Mouse (Mus musculus): ENCODE measurements at regions not wholly inside any gene's neighbourhood (a gene's known extent, or its start where the extent isn't known, plus 50 kb on each side); places are given as distances from the start of the nearest gene placed in this dataset.
"Not testable (repeated sequence)": the region's sequence is repeated elsewhere in the genome, so short reads cannot be mapped to it uniquely, and the experiment has no call there.

DNA sequence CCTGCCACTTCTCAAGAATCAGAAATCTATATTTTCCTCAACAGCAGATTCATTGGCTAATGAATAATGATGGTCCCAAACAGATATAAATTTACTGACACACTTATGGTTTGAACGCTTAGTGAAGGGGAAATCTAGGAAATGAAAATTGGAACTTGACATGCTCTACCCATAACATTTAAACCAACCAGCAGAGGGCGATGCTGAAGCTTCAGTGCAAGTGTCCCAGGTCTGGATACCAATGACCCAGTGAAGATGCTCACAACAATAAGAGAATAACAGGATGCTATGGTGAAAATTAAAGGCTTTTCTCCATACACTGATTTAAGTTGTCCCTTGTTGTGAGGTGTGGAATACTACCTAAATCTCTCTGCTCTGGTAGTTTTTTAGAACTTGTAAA, 236.0 kb upstream of the Rorb start:
- ATAC-seq (ENCODE audit: insufficient number of reproducible peaks, low FRiP score, low TSS enrichment, low read depth) (no peak), DNase-seq (ENCODE audit: low spot score) (peak; percentile 23)
- H3K27me3 ChIP-seq (ENCODE audit: control insufficient read depth, insufficient read depth, low read length): no peaks in the 10 kb centered on the region
- no peaks in the 10 kb centered on the region for H3K9me3 ChIP-seq (ENCODE audit: control insufficient read depth, low read length)
- H3K4me3 ChIP-seq (ENCODE audit: low read depth, low read length): no peak overlapping the region
- no peak overlapping the region for H3K9ac ChIP-seq (ENCODE audit: low read length)
- 47% methylated on average over 2 of the region's 2 CpGs for WGBS
- H3K4me2 ChIP-seq (ENCODE audit: low read depth, severe bottlenecking): no peak overlapping the region
- no peaks in the 10 kb centered on the region for H3K4me1 ChIP-seq (ENCODE audit: control insufficient read depth, insufficient read depth, low read length)
- no peaks in the 10 kb centered on the region for H3K36me3 ChIP-seq (ENCODE audit: control insufficient read depth, insufficient read depth, low read length)
- H3K27ac ChIP-seq (replicated peaks; ENCODE audit: low read depth, low read length): no peak overlapping the region

DNA sequence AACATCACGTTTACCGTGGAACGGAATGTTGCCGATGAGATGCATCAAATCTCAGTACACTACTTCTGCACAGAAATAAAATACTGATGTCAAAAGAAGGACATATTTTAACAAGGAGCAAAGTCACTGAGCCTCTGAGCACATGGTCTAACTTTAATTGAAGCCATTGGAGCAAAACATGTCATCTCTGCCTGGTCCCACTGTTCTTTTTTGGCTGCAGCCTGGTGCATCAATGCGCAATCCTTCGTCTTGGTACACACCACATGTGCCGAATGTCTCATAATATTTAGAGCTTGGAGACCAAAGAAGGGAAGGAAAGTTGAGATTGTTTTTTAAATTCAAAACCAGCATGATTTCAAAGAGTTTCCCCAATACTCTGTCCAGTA, 233.4 kb upstream of the Rorb start:
- Histone ChIP-seq H3K27ac (replicated peaks; ENCODE audit: low read depth, low read length) (no peak overlapping the region), H3K4me3 (ENCODE audit: low read depth, low read length) (no peak overlapping the region), H3K36me3 (ENCODE audit: control insufficient read depth, insufficient read depth, low read length) (no peaks in the 10 kb centered on the region), H3K9ac (ENCODE audit: low read length) (no peak overlapping the region), H3K27me3 (ENCODE audit: control insufficient read depth, insufficient read depth, low read length) (no peaks in the 10 kb centered on the region), H3K4me2 (ENCODE audit: low read depth, severe bottlenecking) (no peak overlapping the region), H3K9me3 (ENCODE audit: control insufficient read depth, low read length) (no peaks in the 10 kb centered on the region), H3K4me1 (ENCODE audit: control insufficient read depth, insufficient read depth, low read length) (no peaks in the 10 kb centered on the region)
- whole genome bisulfite sequencing: 91% methylated on average over 7 of the region's 7 CpGs
- no peak for ATAC-seq (ENCODE audit: insufficient number of reproducible peaks, low FRiP score, low TSS enrichment, low read depth)
- DNase-seq (ENCODE audit: low spot score): no peak

DNA sequence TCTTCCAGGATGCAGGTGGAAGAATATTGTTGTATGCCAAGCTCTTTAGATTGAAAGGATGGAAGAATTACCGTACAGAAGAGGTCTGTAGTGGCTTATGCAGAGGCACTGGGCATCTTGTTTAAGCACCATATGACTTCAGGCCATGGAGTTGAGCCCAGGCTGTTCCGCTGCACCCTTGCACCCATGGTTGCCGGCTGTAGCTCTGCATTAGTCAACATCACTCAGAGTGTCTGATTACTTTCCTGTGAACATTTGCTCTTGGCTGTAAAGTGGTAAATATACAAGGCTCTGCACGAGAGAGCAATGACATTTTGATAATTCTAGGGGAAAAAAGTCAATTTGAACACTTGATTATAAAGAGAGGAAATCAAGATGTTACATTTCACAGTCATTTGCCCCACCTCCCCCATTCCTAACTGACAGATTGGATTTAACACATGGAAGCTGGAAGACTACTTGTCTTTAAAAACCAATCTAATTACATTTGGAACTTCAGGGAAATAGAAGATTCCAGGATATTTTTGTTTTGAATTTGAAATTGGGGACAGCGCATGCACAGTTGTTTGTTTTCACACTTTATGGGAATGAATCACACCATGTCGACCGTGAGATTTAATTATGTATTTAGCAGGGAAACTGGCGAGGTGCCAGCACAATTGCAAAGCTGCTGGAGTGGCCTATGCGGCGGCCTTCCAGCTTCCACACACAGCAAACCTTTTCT, 232.9 kb upstream of the Rorb start:
- Histone ChIP-seq H3K4me2 (ENCODE audit: low read depth, severe bottlenecking) (no peak overlapping the region), H3K36me3 (ENCODE audit: control insufficient read depth, insufficient read depth, low read length) (no peaks in the 10 kb centered on the region), H3K9ac (ENCODE audit: low read length) (no peak overlapping the region), H3K27ac (replicated peaks; ENCODE audit: low read depth, low read length) (no peak overlapping the region), H3K9me3 (ENCODE audit: control insufficient read depth, low read length) (no peaks in the 10 kb centered on the region), H3K4me1 (ENCODE audit: control insufficient read depth, insufficient read depth, low read length) (no peaks in the 10 kb centered on the region), H3K4me3 (ENCODE audit: low read depth, low read length) (no peak overlapping the region), H3K27me3 (ENCODE audit: control insufficient read depth, insufficient read depth, low read length) (no peaks in the 10 kb centered on the region)
- 75% methylated on average over 10 of the region's 10 CpGs for WGBS
- ATAC-seq (ENCODE audit: insufficient number of reproducible peaks, low FRiP score, low TSS enrichment, low read depth) (no peak), DNase-seq (ENCODE audit: low spot score) (no peak)

DNA sequence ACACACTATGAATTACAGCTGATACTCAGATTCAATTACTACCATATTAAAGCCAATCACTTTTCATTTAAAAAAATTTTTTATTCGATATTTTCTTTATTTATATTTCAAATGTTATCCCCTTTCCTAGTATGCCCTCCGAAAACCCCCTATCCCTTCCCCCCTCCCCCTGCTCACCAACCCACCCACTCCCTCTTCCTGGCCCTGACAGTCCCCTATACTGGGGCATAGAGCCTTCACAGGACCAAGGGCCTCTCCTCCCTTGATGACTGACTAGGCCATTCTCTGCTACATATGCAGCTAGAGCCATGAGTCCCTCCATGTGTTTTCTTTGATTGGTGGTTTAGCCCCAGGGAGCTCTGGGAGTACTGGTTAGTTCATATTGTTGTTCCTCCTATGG, 196.1 kb upstream of the Rorb start:
- not testable (repeated sequence) for H3K4me2 ChIP-seq (ENCODE audit: low read depth, severe bottlenecking); H3K9ac ChIP-seq (ENCODE audit: low read length); DNase-seq (ENCODE audit: low spot score); H3K4me3 ChIP-seq (ENCODE audit: low read depth, low read length); H3K9me3 ChIP-seq (ENCODE audit: control insufficient read depth, low read length); H3K27me3 ChIP-seq (ENCODE audit: control insufficient read depth, insufficient read depth, low read length); H3K27ac ChIP-seq (replicated peaks; ENCODE audit: low read depth, low read length); H3K4me1 ChIP-seq (ENCODE audit: control insufficient read depth, insufficient read depth, low read length); ATAC-seq (ENCODE audit: insufficient number of reproducible peaks, low FRiP score, low TSS enrichment, low read depth); H3K36me3 ChIP-seq (ENCODE audit: control insufficient read depth, insufficient read depth, low read length)
- WGBS: 89% methylated on average over 2 of the region's 2 CpGs

DNA sequence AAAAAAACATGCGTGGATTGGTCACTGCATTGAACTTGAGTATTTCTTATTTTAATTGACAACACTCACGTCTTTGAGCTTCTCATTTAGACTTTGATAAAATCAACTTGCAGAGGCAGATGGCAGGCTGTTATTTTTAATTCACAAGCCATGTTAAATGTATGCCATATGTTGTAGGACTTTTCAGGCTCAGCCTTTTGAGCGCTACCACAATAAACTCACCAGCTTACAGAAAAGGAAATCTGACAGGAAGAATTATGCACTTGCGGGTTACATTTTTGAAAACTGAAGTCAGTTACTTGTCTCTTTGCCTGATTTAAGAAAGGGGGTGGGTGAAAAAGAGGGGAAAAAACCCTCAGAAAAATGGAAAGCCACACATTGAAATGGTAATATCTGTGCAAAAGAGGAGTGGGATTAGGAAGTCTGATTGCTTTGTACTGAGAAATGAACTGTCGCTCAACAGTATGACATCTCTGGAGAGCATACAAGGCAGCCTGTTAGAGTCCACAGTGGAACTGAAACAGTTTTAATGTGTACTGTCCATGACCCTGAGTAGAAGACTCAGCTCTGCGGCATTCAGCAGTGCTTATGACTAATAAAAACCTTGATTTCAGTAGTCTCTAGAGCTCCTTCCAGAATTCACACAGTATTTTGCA, 195.6 kb upstream of the Rorb start:
- H3K4me2 ChIP-seq (ENCODE audit: low read depth, severe bottlenecking): no peak overlapping the region
- no peaks in the 10 kb centered on the region for H3K4me1 ChIP-seq (ENCODE audit: control insufficient read depth, insufficient read depth, low read length)
- H3K9ac ChIP-seq (ENCODE audit: low read length): no peak overlapping the region
- no peak for DNase-seq (ENCODE audit: low spot score)
- no peak for ATAC-seq (ENCODE audit: insufficient number of reproducible peaks, low FRiP score, low TSS enrichment, low read depth)
- WGBS: 77% methylated on average over 6 of the region's 6 CpGs
- H3K9me3 ChIP-seq (ENCODE audit: control insufficient read depth, low read length): no peaks in the 10 kb centered on the region
- no peaks in the 10 kb centered on the region for H3K27me3 ChIP-seq (ENCODE audit: control insufficient read depth, insufficient read depth, low read length)
- H3K36me3 ChIP-seq (ENCODE audit: control insufficient read depth, insufficient read depth, low read length): no peaks in the 10 kb centered on the region
- no peak overlapping the region for H3K4me3 ChIP-seq (ENCODE audit: low read depth, low read length)
- no peak overlapping the region for H3K27ac ChIP-seq (replicated peaks; ENCODE audit: low read depth, low read length)

DNA sequence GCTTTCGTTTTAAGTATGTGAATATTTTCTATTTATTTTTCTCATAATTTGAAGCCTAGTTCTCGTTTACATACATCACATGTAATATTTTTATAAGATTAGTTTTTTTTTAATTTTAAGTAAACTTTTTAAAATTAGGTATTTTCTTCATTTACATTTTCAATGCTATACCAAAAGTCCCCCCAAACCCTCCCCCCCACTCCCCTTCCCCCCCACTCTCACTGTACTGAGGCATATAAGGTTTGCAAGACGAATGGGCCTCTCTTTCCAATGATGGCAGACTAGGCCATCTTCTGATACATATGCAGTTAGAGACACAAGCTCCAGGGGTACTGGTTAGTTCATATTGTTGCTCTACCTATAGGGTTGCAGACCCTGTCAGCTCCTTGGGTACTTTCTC, 174.9 kb upstream of the Rorb start:
- not testable (repeated sequence) for H3K9ac ChIP-seq (ENCODE audit: low read length); H3K9me3 ChIP-seq (ENCODE audit: control insufficient read depth, low read length); H3K4me1 ChIP-seq (ENCODE audit: control insufficient read depth, insufficient read depth, low read length); H3K27ac ChIP-seq (replicated peaks; ENCODE audit: low read depth, low read length); H3K27me3 ChIP-seq (ENCODE audit: control insufficient read depth, insufficient read depth, low read length); H3K36me3 ChIP-seq (ENCODE audit: control insufficient read depth, insufficient read depth, low read length); DNase-seq (ENCODE audit: low spot score); H3K4me2 ChIP-seq (ENCODE audit: low read depth, severe bottlenecking); H3K4me3 ChIP-seq (ENCODE audit: low read depth, low read length)
- peak; percentile 77; the same call in 1 of the 2 replicates for ATAC-seq (ENCODE audit: insufficient number of reproducible peaks, low FRiP score, low TSS enrichment, low read depth)
- WGBS: 87% methylated on average over 3 of the region's 3 CpGs

DNA sequence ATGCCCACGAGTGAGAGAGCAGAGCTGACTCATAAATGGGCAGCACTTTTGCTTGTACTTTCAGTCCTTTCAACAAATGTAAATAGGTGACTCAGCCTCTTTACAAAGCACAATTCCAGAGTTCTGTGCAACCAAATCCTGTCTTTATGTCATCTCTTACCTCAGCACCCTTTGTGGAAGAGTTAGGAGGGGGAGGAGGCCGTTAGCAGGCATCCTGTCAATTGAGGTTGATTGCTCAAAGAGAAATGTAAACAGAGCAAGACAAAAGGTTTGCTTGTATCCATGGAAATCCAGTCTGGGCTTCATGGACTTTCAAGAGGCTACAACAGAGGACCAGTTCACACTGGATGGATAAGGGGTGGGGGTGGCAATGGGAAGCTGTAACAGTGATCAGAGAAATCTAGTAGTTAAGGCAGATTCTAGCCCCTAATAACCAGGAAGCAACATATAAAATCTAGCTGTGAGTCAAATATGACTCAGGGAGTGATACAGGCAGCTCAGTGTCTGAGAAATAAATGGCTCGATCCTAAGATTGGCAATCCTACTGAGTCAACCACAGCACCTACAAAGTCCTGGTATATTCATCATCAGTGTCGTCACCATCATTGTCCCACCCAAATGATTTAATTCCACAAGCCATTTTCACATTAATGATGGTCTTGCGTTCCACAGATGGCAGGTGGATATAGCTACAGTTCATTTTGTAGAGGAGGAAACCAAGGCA, 136.0 kb upstream of the Rorb start:
- Histone ChIP-seq H3K9me3 (ENCODE audit: control insufficient read depth, low read length) (no peaks in the 10 kb centered on the region), H3K27ac (replicated peaks; ENCODE audit: low read depth, low read length) (no peak overlapping the region), H3K9ac (ENCODE audit: low read length) (no peak overlapping the region), H3K4me3 (ENCODE audit: low read depth, low read length) (no peak overlapping the region), H3K4me1 (ENCODE audit: control insufficient read depth, insufficient read depth, low read length) (no peaks in the 10 kb centered on the region), H3K27me3 (ENCODE audit: control insufficient read depth, insufficient read depth, low read length) (no peaks in the 10 kb centered on the region), H3K4me2 (ENCODE audit: low read depth, severe bottlenecking) (no peak overlapping the region), H3K36me3 (ENCODE audit: control insufficient read depth, insufficient read depth, low read length) (no peaks in the 10 kb centered on the region)
- DNase-seq (ENCODE audit: low spot score) (no peak), ATAC-seq (ENCODE audit: insufficient number of reproducible peaks, low FRiP score, low TSS enrichment, low read depth) (no peak)
- 68% methylated on average over 5 of the region's 5 CpGs for WGBS

DNA sequence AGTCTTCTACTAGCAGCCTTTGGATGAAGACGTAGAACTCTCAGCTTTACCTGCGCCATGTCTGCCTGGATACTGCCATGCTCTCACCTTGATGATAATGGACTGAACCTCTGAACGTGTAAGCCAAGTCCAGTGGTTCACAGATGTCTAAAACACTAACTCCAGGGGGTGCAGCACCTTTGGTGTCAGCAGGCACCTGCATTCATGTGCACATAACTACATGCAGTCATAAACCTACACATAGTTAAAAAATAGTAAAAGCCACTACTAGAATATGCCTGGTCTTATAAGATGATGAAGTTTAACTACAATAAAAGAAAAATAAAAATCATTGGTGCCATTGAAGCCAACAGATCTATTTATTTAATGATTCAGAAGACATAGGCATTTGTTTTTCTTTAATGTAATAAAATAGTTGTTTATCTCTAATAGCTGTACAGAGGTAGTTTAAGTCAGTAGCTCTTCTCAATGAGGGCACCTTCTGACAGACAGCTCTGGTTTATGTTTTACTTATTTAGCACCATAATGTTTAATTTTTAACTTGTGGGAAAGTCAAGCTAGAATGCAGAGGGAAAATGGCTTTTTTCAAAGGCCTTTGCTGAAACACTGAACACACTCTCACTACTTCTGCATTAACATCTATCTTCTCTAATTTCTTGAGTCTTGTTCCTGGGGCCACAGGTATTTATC, 118.5 kb upstream of the Rorb start:
- no peak for ATAC-seq (ENCODE audit: insufficient number of reproducible peaks, low FRiP score, low TSS enrichment, low read depth)

More for the DNA sequence above, 118.5 kb upstream of the Rorb start:
- H3K27me3 ChIP-seq (ENCODE audit: control insufficient read depth, insufficient read depth, low read length): no peaks in the 10 kb centered on the region
- no peak for DNase-seq (ENCODE audit: low spot score)
- no peak overlapping the region for H3K9ac ChIP-seq (ENCODE audit: low read length)
- H3K9me3 ChIP-seq (ENCODE audit: control insufficient read depth, low read length): no peaks in the 10 kb centered on the region
- no peak overlapping the region for H3K4me2 ChIP-seq (ENCODE audit: low read depth, severe bottlenecking)
- no peaks in the 10 kb centered on the region for H3K4me1 ChIP-seq (ENCODE audit: control insufficient read depth, insufficient read depth, low read length)
- no peak overlapping the region for H3K4me3 ChIP-seq (ENCODE audit: low read depth, low read length)
- WGBS: 81% methylated on average over 3 of the region's 3 CpGs
- H3K27ac ChIP-seq (replicated peaks; ENCODE audit: low read depth, low read length): no peak overlapping the region
- H3K36me3 ChIP-seq (ENCODE audit: control insufficient read depth, insufficient read depth, low read length): no peaks in the 10 kb centered on the region

Measured in limb, embryonic 11.5 days (tissue).